Mouse (Mus musculus) CH12.LX (cell line): ENCODE measurements around the gene B4gat1. TPM values are rescaled to one million over a fixed set of nuclear protein-coding genes. Genes with fewer than 3 reads are reported as not detected.

Experiments
- DNase-seq: peaks from one replicate; pipeline ENCODE4 v3.0.0-alpha.2; 2013; ENCODE audit errors: extremely low read depth
- H3K27ac ChIP-seq: 2 replicates; pipeline ENCODE4 v1.5.1; 2012; ENCODE audit warnings: low read depth, mild to moderate bottlenecking, control low read depth, moderate library complexity; ENCODE audit not compliant: insufficient read depth
- H3K27me3 ChIP-seq: replicated peaks from 2 replicates; pipeline ENCODE3; 2012; ENCODE audit warnings: inconsistent platforms
- H3K36me3 ChIP-seq, 2 experiments: replicated peaks in 1 of 2; 2 replicates each; pipeline versions ENCODE3 to v1.6.1; 2012; ENCODE audit warnings: inconsistent platforms in 1 of 2, low read length in 1 of 2, mild to moderate bottlenecking in 1 of 2, mixed read lengths in 1 of 2, moderate library complexity in 1 of 2; ENCODE audit not compliant: control insufficient read depth in 1 of 2, insufficient read depth in 1 of 2
- H3K4me1 ChIP-seq, 2 experiments: 2 replicates each; pipeline ENCODE4 v1.6.1; 2012; ENCODE audit warnings: inconsistent platforms in 1 of 2, moderate library complexity in 1 of 2; ENCODE audit not compliant: insufficient read depth in 2 of 2, control insufficient read depth in 1 of 2
- H3K4me2 ChIP-seq: 2 replicates; pipeline ENCODE4 v1.6.1; 2012; ENCODE audit warnings: low read depth, mild to moderate bottlenecking, control low read depth; ENCODE audit not compliant: poor library complexity, insufficient read depth, severe bottlenecking
- H3K4me3 ChIP-seq, 3 experiments: fragments of 150-350 bp in 1 of 3; sonication (generic) in 1 of 3; replicated peaks in 1 of 3; 2 replicates each; pipeline versions ENCODE3 to v1.5.1; 2011 to 2012; ENCODE audit warnings: low read depth in 2 of 3, low read length in 2 of 3, mild to moderate bottlenecking in 2 of 3, moderate library complexity in 2 of 3, control low read depth in 1 of 3, improper control_type of control experiment in 1 of 3, inconsistent platforms in 1 of 3, mixed read lengths in 1 of 3; ENCODE audit not compliant: poor library complexity in 1 of 3
- H3K79me2 ChIP-seq: replicated peaks from 2 replicates; pipeline ENCODE4 v1.6.1; 2012; ENCODE audit warnings: mild to moderate bottlenecking, moderate library complexity; ENCODE audit not compliant: control insufficient read depth, poor library complexity, insufficient read depth, severe bottlenecking; ENCODE audit errors: extremely low read depth
- H3K9ac ChIP-seq: 2 replicates; pipeline ENCODE4 v1.6.1; 2012; ENCODE audit warnings: low read depth, mild to moderate bottlenecking, control low read depth, moderate library complexity; ENCODE audit not compliant: insufficient read depth
- H3K9me3 ChIP-seq: replicated peaks from 2 replicates; pipeline ENCODE3; 2012; ENCODE audit warnings: low read length, inconsistent platforms, mixed read lengths
- BHLHE40 ChIP-seq: IDR thresholded peaks from 2 replicates; pipeline ENCODE4 v1.6.1; 2011; ENCODE audit warnings: mild to moderate bottlenecking, low read depth, low read length, improper control_type of control experiment
- CHD1 ChIP-seq: IDR thresholded peaks from 2 replicates; pipeline ENCODE4 v1.6.1; 2012; ENCODE audit warnings: low read depth, low read length, improper control_type of control experiment, inconsistent platforms
- CHD2 ChIP-seq: IDR thresholded peaks from 2 replicates; pipeline ENCODE4 v1.6.1; 2011; ENCODE audit warnings: low read length, improper control_type of control experiment
- E2F4 ChIP-seq: IDR thresholded peaks from 2 replicates; pipeline ENCODE4 v1.6.1; 2011; ENCODE audit warnings: low read depth, low read length, improper control_type of control experiment; ENCODE audit not compliant: insufficient replicate concordance
- ELF1 ChIP-seq: IDR thresholded peaks from 2 replicates; pipeline ENCODE4 v1.6.1; 2014; ENCODE audit warnings: low read depth, mild to moderate bottlenecking, inconsistent platforms, low read length, improper control_type of control experiment
- EP300 ChIP-seq: IDR thresholded peaks from 2 replicates; pipeline ENCODE4 v1.6.1; 2011; ENCODE audit warnings: low read length, improper control_type of control experiment
- GABPA ChIP-seq: IDR thresholded peaks from 2 replicates; pipeline ENCODE4 v1.6.1; 2012; ENCODE audit warnings: low read depth, low read length, improper control_type of control experiment, inconsistent platforms; ENCODE audit not compliant: insufficient replicate concordance
- IRF4 ChIP-seq: IDR thresholded peaks from 2 replicates; pipeline ENCODE4 v1.6.1; 2014; ENCODE audit warnings: low read depth, mild to moderate bottlenecking, inconsistent platforms, low read length, improper control_type of control experiment
- JUN ChIP-seq: IDR thresholded peaks from 2 replicates; pipeline ENCODE4 v1.6.1; 2011; ENCODE audit warnings: low read depth, mild to moderate bottlenecking, low read length, improper control_type of control experiment, moderate library complexity; ENCODE audit not compliant: insufficient read depth
- KAT2A ChIP-seq: IDR thresholded peaks from 2 replicates; pipeline ENCODE4 v1.6.1; 2012; ENCODE audit warnings: low read length, improper control_type of control experiment, inconsistent platforms; ENCODE audit not compliant: insufficient replicate concordance
- MAFK ChIP-seq: IDR thresholded peaks from 2 replicates; pipeline ENCODE4 v1.6.1; 2011; ENCODE audit warnings: low read length, improper control_type of control experiment; ENCODE audit not compliant: insufficient replicate concordance
- MAZ ChIP-seq: IDR thresholded peaks from 2 replicates; pipeline ENCODE4 v1.6.1; 2012; ENCODE audit warnings: low read depth, mild to moderate bottlenecking, inconsistent platforms, low read length, improper control_type of control experiment, moderate library complexity
- MEF2A ChIP-seq: IDR thresholded peaks from 2 replicates; pipeline ENCODE4 v1.6.1; 2014; ENCODE audit warnings: low read depth, mild to moderate bottlenecking, inconsistent platforms, low read length, improper control_type of control experiment, borderline replicate concordance
- MXI1 ChIP-seq: IDR thresholded peaks from 2 replicates; pipeline ENCODE4 v1.6.1; 2011; ENCODE audit warnings: mild to moderate bottlenecking, low read depth, low read length, improper control_type of control experiment
- NRF1 ChIP-seq: IDR thresholded peaks from 2 replicates; pipeline ENCODE4 v1.6.1; 2014; ENCODE audit warnings: low read depth, mild to moderate bottlenecking, inconsistent platforms, low read length, improper control_type of control experiment, moderate library complexity
- PAX5 ChIP-seq: IDR thresholded peaks from 2 replicates; pipeline ENCODE4 v1.6.1; 2012; ENCODE audit warnings: low read length, inconsistent platforms, mixed read lengths
- SMC3 ChIP-seq: IDR thresholded peaks from 2 replicates; pipeline ENCODE4 v1.6.1; 2011; ENCODE audit warnings: low read depth, low read length, improper control_type of control experiment
- TBP ChIP-seq: conservative IDR thresholded peaks from 2 replicates; pipeline ENCODE4 v1.6.1; 2011; ENCODE audit warnings: low read depth, low read length, improper control_type of control experiment
- TCF12 ChIP-seq: IDR thresholded peaks from 2 replicates; pipeline ENCODE4 v1.6.1; 2014; ENCODE audit warnings: low read depth, mild to moderate bottlenecking, inconsistent platforms, low read length, improper control_type of control experiment
- USF1 ChIP-seq: IDR thresholded peaks from 2 replicates; pipeline ENCODE4 v1.6.1; 2014; ENCODE audit warnings: low read depth, mild to moderate bottlenecking, inconsistent platforms, low read length, improper control_type of control experiment
- USF2 ChIP-seq: conservative IDR thresholded peaks from 2 replicates; pipeline ENCODE4 v1.6.1; 2011; ENCODE audit warnings: low read depth, low read length, improper control_type of control experiment
- ZC3H11A ChIP-seq: IDR thresholded peaks from 2 replicates; pipeline ENCODE4 v1.6.1; 2012; ENCODE audit warnings: low read depth, mild to moderate bottlenecking, inconsistent platforms, low read length, improper control_type of control experiment
- ZKSCAN1 ChIP-seq: IDR thresholded peaks from 2 replicates; pipeline ENCODE4 v1.6.1; 2012; ENCODE audit warnings: low read depth, inconsistent platforms, low read length, improper control_type of control experiment, borderline replicate concordance
- ZNF384 ChIP-seq: IDR thresholded peaks from 2 replicates; pipeline ENCODE4 v1.6.1; 2012; ENCODE audit warnings: low read depth, low read length, improper control_type of control experiment, inconsistent platforms
- dilution Hi-C: fragments of 300-500 bp; cut with MboI; formaldehyde crosslinking; loops from 2 replicates; pipeline ENCODE4 v1.14.3; 2020; ENCODE audit warnings: low sequenced_read_pairs; ENCODE audit not compliant: extremely low pct_unique_long_range_greater_than_20kb, extremely low pct_ligation_motif_present
- in situ Hi-C: fragments of 300-500 bp; cut with MboI; formaldehyde crosslinking; loops from 3 replicates; pipeline ENCODE4 v1.14.3; 2019; ENCODE audit warnings: low sequenced_read_pairs, low pct_ligation_motif_present, low pct_unique_long_range_greater_than_20kb, mixed read lengths
- polyA plus RNA-seq: library from polyadenylated mRNA; unstranded; fragments of >175 nt; gene quantifications from 2 replicates; pipeline ENCODE4 v1.2.1, GENCODE M21; 2012; ENCODE audit warnings: low read depth; ENCODE audit not compliant: insufficient read length
- total RNA-seq, 2 experiments: library from RNA; depleted of rRNA; stranded (reverse); fragments of 300-350 nt in 1 of 2; fragments of >200 nt in 1 of 2; gene quantifications; 2 replicates each; pipeline ENCODE4 v1.2.3; 2012 to 2014

Gene B4gat1
- total and polyA plus RNA-seq, 3 experiments = 5.2 to 12.1 (median 6.9) TPM

- dilution Hi-C loops (no loop called here), in situ Hi-C loops (no loop called here)
- no peak overlapping the region for H3K27ac ChIP-seq
- peaks cover 1% of the 10 kb centered on the region; the same call in 1 of the 2 replicates for H3K79me2 ChIP-seq
- H3K27me3 ChIP-seq = peaks cover 7% of the 10 kb centered on the region
- peaks cover 12 to 24% of the 10 kb centered on the region in 2 experiments for H3K4me1 ChIP-seq
- H3K4me2 ChIP-seq = no peak overlapping the region
- no peak overlapping the region for H3K9ac ChIP-seq
- H3K9me3 ChIP-seq = no peaks in the 10 kb centered on the region
- peaks cover 0 to 7% of the 10 kb centered on the region in 2 experiments for H3K36me3 ChIP-seq
- DNase-seq = no peak
- no peak overlapping the region for H3K4me3 ChIP-seq
- TF ChIP-seq ZKSCAN1 (no peak), SMC3 (no peak), ZNF384 (no peak), JUN (no peak), ELF1 (no peak), USF2 (no peak), USF1 (no peak), MEF2A (no peak), NRF1 (no peak), MAZ (no peak), TBP (no peak), MAFK (no peak)
Observed at GRCm38 (mm10) chr19:5036577-5036976, 2.0 kb upstream of the B4gat1 start.

- H3K36me3 ChIP-seq = peaks cover 3 to 7% of the 10 kb centered on the region in 2 experiments
- H3K9ac ChIP-seq = peak overlapping the region; percentile 62; the same call in 1 of the 2 replicates
- peaks cover 11% of the 10 kb centered on the region for H3K79me2 ChIP-seq
- peaks cover 7% of the 10 kb centered on the region for H3K27me3 ChIP-seq
- peak overlapping the region; percentile 69 to 86 (median 79) for H3K4me3 ChIP-seq
- TF ChIP-seq TBP (peak; percentile 100), ZNF384 (no peak), CHD2 (peak; percentile 68; the same call in 1 of the 2 replicates), IRF4 (peak; percentile 13; the same call in 1 of the 2 replicates), KAT2A (peak; percentile 74; the same call in 1 of the 2 replicates), MEF2A (no peak), USF2 (no peak), MAFK (peak; percentile 93), TCF12 (no peak), CHD1 (no peak), MXI1 (0 out of 2 replicates have a peak, but pooled peaks have one; percentile 53), E2F4 (0 out of 2 replicates have a peak, but pooled peaks have one; percentile 26), BHLHE40 (peak; percentile 58), GABPA (no peak), EP300 (0 out of 2 replicates have a peak, but pooled peaks have one; percentile 14), PAX5 (no peak), ELF1 (peak; percentile 98), USF1 (no peak), NRF1 (peak; percentile 70), ZC3H11A (no peak)
- in situ Hi-C loops (no loop called here), dilution Hi-C loops (no loop called here)
- H3K27ac ChIP-seq = no peak overlapping the region
- DNase-seq = peak; percentile 87
- no peaks in the 10 kb centered on the region for H3K9me3 ChIP-seq
- peak overlapping the region; percentile 82 for H3K4me2 ChIP-seq
- H3K4me1 ChIP-seq = peaks cover 12 to 37% of the 10 kb centered on the region in 2 experiments
Observed at GRCm38 (mm10) chr19:5037678-5038571, 701 bp upstream of the B4gat1 start.
